Mouse (Mus musculus) forebrain, embryonic 13.5 days (tissue): ENCODE measurements around the gene Gm3893. TPM values are rescaled to one million over a fixed set of nuclear protein-coding genes. Genes with fewer than 3 reads are reported as not detected.
"Not testable (repeated sequence)": the region's sequence is repeated elsewhere in the genome, so short reads cannot be mapped to it uniquely, and the experiment has no call there.

Experiments
- ATAC-seq: fragments of 200-750 bp; cut with Nextera tagmentation; 2 replicates; pipeline ENCODE4 v1.8.0; 2017
- H3K27ac ChIP-seq: fragments of 300-500 bp; sonication (generic); 2 replicates; pipeline ENCODE4 v1.5.1; 2015; ENCODE audit warnings: inconsistent platforms, mild to moderate bottlenecking, moderate library complexity
- H3K27me3 ChIP-seq: fragments of 300-500 bp; sonication (generic); 2 replicates; pipeline ENCODE4 v1.6.1; 2015; ENCODE audit warnings: mild to moderate bottlenecking, inconsistent platforms
- H3K36me3 ChIP-seq: fragments of 300-500 bp; sonication (generic); 2 replicates; pipeline ENCODE4 v1.6.1; 2015; ENCODE audit warnings: mild to moderate bottlenecking, inconsistent platforms; ENCODE audit not compliant: poor library complexity, severe bottlenecking
- H3K4me1 ChIP-seq: fragments of 300-500 bp; sonication (generic); 2 replicates; pipeline ENCODE4 v1.6.1; 2015; ENCODE audit warnings: inconsistent platforms
- H3K4me2 ChIP-seq: fragments of 300-500 bp; sonication (generic); 2 replicates; pipeline ENCODE4 v1.6.1; 2015; ENCODE audit warnings: inconsistent platforms, mild to moderate bottlenecking, moderate library complexity
- H3K4me3 ChIP-seq: fragments of 300-500 bp; sonication (generic); 2 replicates; pipeline ENCODE4 v1.5.1; 2015; ENCODE audit warnings: mild to moderate bottlenecking, inconsistent platforms
- H3K9ac ChIP-seq: fragments of 300-500 bp; sonication (generic); 2 replicates; pipeline ENCODE4 v1.6.1; 2015; ENCODE audit warnings: mild to moderate bottlenecking, inconsistent platforms
- H3K9me3 ChIP-seq: fragments of 300-500 bp; sonication (generic); replicated peaks from 2 replicates; pipeline ENCODE4 v1.6.1; 2016; ENCODE audit warnings: inconsistent platforms
- WGBS: fragments of 180-500 bp; shearing (Covaris S2); methylation state at CpG from one replicate; pipeline ENCODE4 v1.1.7; 2015; 5-methylcytosine and 5-hydroxymethylcytosine counted together
- polyA plus RNA-seq: library from polyadenylated mRNA; unstranded; fragments of >200 nt; fragmentation: Nextera tagmentation; extraction: Ambion mirVana; gene quantifications from 2 replicates; pipeline ENCODE4 v1.2.1, GENCODE M21; 2015

Gene Gm3893
- not detected in 2 replicates for polyA plus RNA-seq

DNA sequence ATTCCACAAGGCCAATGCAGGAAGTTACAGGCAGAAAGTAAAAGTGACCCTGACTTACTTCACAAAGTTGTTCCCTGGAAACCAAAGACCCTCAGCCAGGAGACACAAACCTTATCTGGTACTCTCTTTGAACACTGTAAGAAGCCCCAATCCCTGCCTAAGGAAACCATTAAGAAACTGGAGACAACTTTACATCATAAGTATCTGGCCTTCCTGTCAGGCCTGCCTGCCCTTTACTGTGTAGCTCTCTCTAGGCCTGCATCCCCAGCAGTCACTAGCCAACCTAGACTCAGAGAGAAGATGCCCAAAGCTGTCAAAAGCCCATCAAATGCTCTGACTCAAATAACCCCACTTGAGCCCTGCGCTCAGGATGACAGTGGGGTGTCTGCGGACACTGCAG lies at the start of gene Gm3893:
Gene Gm3893, plus strand, starts transcription at position 301 of the 400 bp plus-strand sequence.
- H3K27ac ChIP-seq, H3K4me1 ChIP-seq, H3K9me3 ChIP-seq, H3K27me3 ChIP-seq, H3K9ac ChIP-seq, H3K36me3 ChIP-seq, ATAC-seq, H3K4me2 ChIP-seq, H3K4me3 ChIP-seq: not testable (repeated sequence)
- WGBS: no CpG with 5 or more reads among the region's 2 CpGs

DNA sequence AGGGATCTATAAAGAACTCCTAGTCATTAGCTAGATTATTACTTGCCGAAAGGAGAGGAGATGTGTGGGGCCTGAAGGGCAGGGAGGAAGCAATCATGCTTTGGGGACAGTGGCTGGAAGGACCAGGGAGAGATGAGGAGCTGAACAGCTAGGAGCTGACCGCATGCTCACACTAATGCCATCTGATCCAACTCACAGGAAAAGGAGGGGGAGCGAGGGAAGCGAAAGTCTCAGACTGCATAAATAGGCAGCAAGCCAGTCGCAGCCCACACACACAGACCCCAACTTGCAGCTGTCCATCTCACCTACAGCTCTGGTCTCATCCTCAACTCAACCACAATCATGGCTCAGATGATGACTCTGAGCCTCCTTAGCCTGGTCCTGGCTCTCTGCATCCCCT lies 23.5 kb downstream of the Gm3893 start, which contains the start of gene Gm13304:
Gene Gm13304, plus strand, starts transcription at position 301 of the 400 bp plus-strand sequence.
- H3K36me3 ChIP-seq, H3K27ac ChIP-seq, H3K9me3 ChIP-seq, H3K4me2 ChIP-seq, H3K4me1 ChIP-seq, H3K4me3 ChIP-seq, ATAC-seq, H3K9ac ChIP-seq, H3K27me3 ChIP-seq: not testable (repeated sequence)
- WGBS: no CpG with 5 or more reads among the region's 5 CpGs

Other genes with a start within 250 kb of the Gm3893 start
- gene Gm21541, start 187.6 kb upstream of the Gm3893 start, polyA plus RNA-seq: not detected in 2 replicates
- gene Gm20878, start 149.6 kb upstream of the Gm3893 start, polyA plus RNA-seq: 5.4 and 6.6 TPM in 2 replicates
- 0.23 TPM in 1 of 2 replicates, not detected in the other for gene Fam205a4, start 125.1 kb upstream of the Gm3893 start, polyA plus RNA-seq
- 0.13 and 0.34 TPM in 2 replicates for gene Gm21093, start 56.5 kb upstream of the Gm3893 start, polyA plus RNA-seq
- gene Gm13304, start 23.6 kb downstream of the Gm3893 start, polyA plus RNA-seq: 0.49 TPM in 1 of 2 replicates, not detected in the other
- gene Gm13306, start 62.2 kb downstream of the Gm3893 start, polyA plus RNA-seq: not detected in 2 replicates
- gene Gm13305, start 77.4 kb downstream of the Gm3893 start, polyA plus RNA-seq: 0.50 TPM in 1 of 2 replicates, not detected in the other
- not detected in 2 replicates for gene Gm10600, start 149.4 kb downstream of the Gm3893 start, polyA plus RNA-seq
- gene Ccl21b, start 164.6 kb downstream of the Gm3893 start, polyA plus RNA-seq: not detected in 2 replicates
- not detected in 2 replicates for gene Gm21953, start 203.1 kb downstream of the Gm3893 start, polyA plus RNA-seq
- 0.19 TPM in 1 of 2 replicates, not detected in the other for gene Fam205a3, start 227.1 kb downstream of the Gm3893 start, polyA plus RNA-seq